9 mouse cellular contexts compared by ENCODE assay signal in the genomic region with DNA sequence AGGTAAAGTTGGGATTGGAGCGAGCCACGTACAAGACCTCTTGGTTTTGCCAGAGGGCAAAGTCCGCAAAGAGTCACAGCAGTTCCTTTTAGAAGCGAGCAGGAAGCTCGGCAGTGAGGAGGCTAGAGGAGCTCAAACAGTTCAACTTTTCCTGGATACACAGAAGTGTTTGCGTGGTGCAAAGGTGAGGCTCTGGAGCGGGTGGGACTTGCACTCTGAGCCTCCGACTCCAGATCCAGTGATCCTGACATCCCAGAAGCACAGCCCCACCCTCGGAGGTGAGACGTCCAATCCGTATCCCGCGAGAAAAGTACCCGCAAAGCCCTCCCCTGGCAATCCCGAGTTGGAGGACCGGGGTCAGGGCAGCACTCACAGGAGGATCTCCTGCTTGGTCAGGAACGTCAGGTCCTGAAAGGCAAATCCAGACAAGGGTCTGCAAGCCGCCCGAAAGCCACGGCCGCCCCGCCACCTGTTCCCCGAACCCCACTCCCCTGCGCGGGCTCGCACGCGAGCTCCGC. TPM values are rescaled to one million over a fixed set of nuclear protein-coding genes. Genes with fewer than 3 reads are reported as not detected.
DNase-seq lines count a peak whose midpoint lies in the region; ATAC-seq lines count a peak whose summit lies in the region.
"Had no signal": no experiment of that assay in that cellular context is flagged by ENCODE, and none has a peak within 500 bp of the region (broad histone marks: within the 10 kb centered on the region; RNA-seq: fewer than 3 reads in every experiment).

No protein-coding gene starts in this region.

- 2% methylated on average over 29 of the region's 29 CpGs for WGBS in embryonic facial prominence, embryonic 13.5 days

- peak overlapping the region; percentile 72 for H3K4me3 ChIP-seq in embryonic facial prominence, embryonic 13.5 days

- H3K36me3 ChIP-seq in embryonic facial prominence, embryonic 13.5 days = peaks cover 15% of the 10 kb centered on the region

- peaks cover 25% of the 10 kb centered on the region for H3K4me1 ChIP-seq in embryonic facial prominence, embryonic 13.5 days

- H3K9ac ChIP-seq in embryonic facial prominence, embryonic 13.5 days = peak overlapping the region; percentile 83

- DNase-seq in right cerebral cortex, postnatal 14 days = peak; percentile 16
- DNase-seq in right cerebral cortex, postnatal 25 days = no peak
- peak; percentile 80 to 82 for DNase-seq in kidney, adult 8-10 months
- DNase-seq in lung, postnatal 25 days (ENCODE audit: low spot score) = peak; percentile 39
- DNase-seq in gastrocnemius, postnatal 4 days (ENCODE audit: low spot score in 2 of 2) = no peak
- no peak for DNase-seq in spleen, postnatal 10 days (ENCODE audit: low spot score in 2 of 2)
- DNase-seq in thymus, postnatal 10 days (ENCODE audit: low spot score in 2 of 2) = no peak

- peak overlapping the region; percentile 87 for H3K4me2 ChIP-seq in embryonic facial prominence, embryonic 13.5 days

- ATAC-seq in embryonic facial prominence, embryonic 13.5 days (ENCODE audit: insufficient number of reproducible peaks, insufficient read depth, low FRiP score, low TSS enrichment, low read depth) = peak; percentile 37; the same call in 1 of the 2 replicates

- H3K9me3 ChIP-seq in embryonic facial prominence, embryonic 13.5 days = no peaks in the 10 kb centered on the region

- 0 out of 2 replicates have a peak, but pooled peaks cover 4% of the 10 kb centered on the region for H3K27me3 ChIP-seq in embryonic facial prominence, embryonic 13.5 days

- peak overlapping the region; percentile 24; the same call in 1 of the 2 replicates for H3K27ac ChIP-seq in embryonic facial prominence, embryonic 13.5 days

RNA-seq across cellular contexts. Expression of gene Cib1, which starts 0.6 kb away (rescaled TPM):
- 69.9 and 71.1 TPM in 2 replicates for polyA plus RNA-seq in embryonic facial prominence, embryonic 13.5 days (2015; fragmentation: Nextera tagmentation; extraction: Ambion mirVana)
- total RNA-seq in gastrocnemius, postnatal 4 days (2021) = 10 to 100 TPM; 21.1 to 21.2 TPM

RNA-seq across cellular contexts. Expression of gene Gdpgp1, which starts 0.6 kb away (rescaled TPM):
- 3.8 TPM in 2 replicates for polyA plus RNA-seq in embryonic facial prominence, embryonic 13.5 days (2015; fragmentation: Nextera tagmentation; extraction: Ambion mirVana)
- 1 to 10 TPM; 1.7 to 1.9 TPM for total RNA-seq in gastrocnemius, postnatal 4 days (2021)

RNA-seq across cellular contexts. Expression of gene Ttll13, which starts 14.1 kb away (rescaled TPM):
- 0.90 and 2.3 TPM in 2 replicates for polyA plus RNA-seq in embryonic facial prominence, embryonic 13.5 days (2015; fragmentation: Nextera tagmentation; extraction: Ambion mirVana)
- total RNA-seq in gastrocnemius, postnatal 4 days (2021) = under 1 TPM; 0.36 to 0.61 TPM
- total RNA-seq: hematopoietic stem cell, adult 5-6 weeks had no signal

RNA-seq across cellular contexts. Expression of gene Ngrn, which starts 29.0 kb away (rescaled TPM):
- 52.2 and 52.5 TPM in 2 replicates for polyA plus RNA-seq in embryonic facial prominence, embryonic 13.5 days (2015; fragmentation: Nextera tagmentation; extraction: Ambion mirVana)
- total RNA-seq in gastrocnemius, postnatal 4 days (2021) = 10 to 100 TPM; 24.4 to 24.6 TPM

RNA-seq across cellular contexts. Expression of gene Vps33b, which starts 37.4 kb away (rescaled TPM):
- polyA plus RNA-seq in embryonic facial prominence, embryonic 13.5 days (2015; fragmentation: Nextera tagmentation; extraction: Ambion mirVana) = 13.8 and 16.2 TPM in 2 replicates
- total RNA-seq in gastrocnemius, postnatal 4 days (2021) = 1 to 10 TPM; 7.9 to 8.1 TPM

Comparison
In these comparisons a context has a peak if more than half of its experiments do, and no peak if none do; other contexts are left out.
1. DNase-seq: peak in right cerebral cortex, postnatal 14 days (single experiment), kidney, adult 8-10 months (2 of 2) and lung, postnatal 25 days (single experiment); none in right cerebral cortex, postnatal 25 days (single experiment), gastrocnemius, postnatal 4 days (0 of 2), spleen, postnatal 10 days (0 of 2) and thymus, postnatal 10 days (0 of 2).